Mouse (Mus musculus) C2C12 (cell line): Measurements from ENCODE around the gene Misp.

ENCODE experiments used
- CTCF ChIP-seq: IDR thresholded peaks from one replicate; pipeline ENCODE4 v1.5.1; 2011; ENCODE audit not compliant: control insufficient read depth, insufficient read depth, insufficient read length
- MAX ChIP-seq: IDR thresholded peaks from one replicate; pipeline ENCODE4 v1.6.1; 2011; ENCODE audit warnings: mild to moderate bottlenecking, control low read depth
- MYOD1 ChIP-seq: IDR thresholded peaks from one replicate; pipeline ENCODE4 v1.6.1; 2011; ENCODE audit warnings: low read depth; ENCODE audit not compliant: control insufficient read depth, insufficient read length
- USF1 ChIP-seq: IDR thresholded peaks from one replicate; pipeline ENCODE4 v1.6.1; 2011; ENCODE audit warnings: low read depth, mild to moderate bottlenecking, control low read depth, moderate library complexity

DNA sequence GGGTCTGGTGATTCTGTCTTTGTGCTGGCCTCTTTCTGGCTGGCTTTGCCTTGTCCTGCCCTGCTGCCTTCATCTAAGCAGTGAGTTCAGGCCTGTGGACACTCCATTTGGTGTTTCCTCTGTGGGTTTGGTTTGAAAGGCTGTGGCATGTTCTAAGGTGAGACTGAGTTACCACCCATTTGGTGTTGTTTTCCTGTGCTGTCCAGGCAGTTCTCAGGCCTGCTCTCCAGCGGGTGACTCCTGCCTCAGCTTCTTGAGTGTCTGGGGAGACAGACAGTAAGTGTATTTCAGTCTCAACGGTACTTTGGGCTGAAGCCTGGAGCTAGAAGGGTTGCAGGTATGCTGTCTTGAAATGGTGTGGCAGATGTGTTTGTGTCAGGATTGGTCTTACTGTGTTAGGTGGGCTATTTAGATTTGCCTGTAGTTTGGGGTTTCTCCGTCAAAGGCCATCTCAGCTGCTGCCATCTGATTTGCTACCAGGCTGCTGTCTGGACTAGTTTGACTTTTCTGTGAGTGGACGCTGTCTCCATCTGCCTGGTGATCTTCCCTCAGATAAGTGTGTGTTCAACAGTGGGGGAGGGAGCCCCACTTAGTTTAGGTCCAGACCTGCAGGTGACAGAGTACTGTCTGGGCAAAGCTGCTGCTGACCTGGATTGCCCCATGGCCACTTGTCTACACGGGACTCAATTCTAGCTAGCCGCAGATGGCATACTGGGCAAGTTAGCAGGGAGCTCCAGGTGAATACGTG is 36.1 kb downstream of the Misp start:
- TF ChIP-seq CTCF (no peak), MAX (no peak), USF1 (no peak), MYOD1 (no peak)
